Mouse (Mus musculus): ENCODE measurements around the gene Ftl1.
"Not testable (repeated sequence)": the region's sequence is repeated elsewhere in the genome, so short reads cannot be mapped to it uniquely, and the experiment has no call there.

Gene Ftl1

DNA sequence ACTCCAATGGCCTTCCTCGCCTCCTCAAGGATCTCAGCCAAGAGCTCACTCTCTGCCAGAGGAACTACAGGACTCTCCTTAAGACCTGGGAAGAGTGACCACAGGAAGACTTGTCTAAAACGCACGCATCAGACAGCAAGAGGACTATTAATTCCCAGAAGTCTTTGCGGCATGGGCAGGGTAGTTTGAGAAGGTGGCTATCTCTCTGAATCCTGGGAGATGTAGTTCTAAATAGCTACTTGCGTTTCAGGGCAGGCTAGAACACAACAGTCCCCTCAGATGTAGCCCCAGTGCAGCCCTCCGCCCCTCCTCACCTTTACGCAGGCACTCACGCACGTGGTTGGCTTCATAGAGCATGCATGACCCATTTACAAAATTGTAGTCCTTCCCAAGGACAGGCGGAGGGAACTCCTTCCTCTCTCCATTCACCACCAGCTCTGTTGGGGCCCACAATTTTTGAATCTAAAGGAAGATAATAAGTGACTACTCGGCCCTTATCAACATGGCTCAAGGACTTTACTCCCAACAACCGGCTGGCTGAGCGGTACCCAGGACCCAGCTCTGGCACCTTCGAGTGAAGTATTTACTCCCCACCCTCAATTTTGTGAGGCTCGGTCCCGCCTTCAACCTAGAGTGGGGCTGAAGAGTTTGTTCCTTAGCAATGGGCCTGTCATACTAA lies 15.7 kb upstream of the Ftl1 start:
- DNase-seq = no peak

GRCm38 (mm10) chr7:45470869-45471268 lies 11.2 kb upstream of the Ftl1 start:
- DNase-seq = no peak

DNA sequence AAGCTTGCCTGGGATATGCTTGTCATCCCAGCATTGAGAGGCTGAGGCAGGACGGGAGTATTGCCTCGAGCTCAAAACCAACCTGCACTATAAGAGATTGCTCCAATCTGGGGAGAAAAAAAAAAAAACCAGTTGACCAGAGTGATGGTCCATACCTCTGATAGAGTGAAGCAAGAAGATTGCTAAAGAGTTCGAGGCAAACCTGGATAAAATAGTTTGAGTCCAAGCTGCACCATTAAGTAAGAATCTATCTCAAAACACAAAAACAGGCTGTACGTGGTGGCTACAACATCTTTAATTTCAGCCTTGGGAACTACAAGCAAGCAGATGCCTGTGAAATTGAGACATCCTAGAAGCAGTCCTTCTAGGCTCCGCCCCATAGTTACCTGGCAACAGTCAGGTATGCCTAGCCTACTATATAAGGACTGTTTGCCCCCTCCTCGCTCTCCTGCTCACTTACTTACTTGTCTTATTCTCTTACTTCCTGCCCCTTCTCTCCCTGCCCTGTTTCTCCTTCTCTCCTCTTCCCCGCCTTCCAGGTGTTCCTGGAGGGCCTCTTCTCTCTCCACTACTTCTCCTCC lies 7.5 kb upstream of the Ftl1 start:
- no peak for DNase-seq

- peak; percentile 98 for DNase-seq
Measured at GRCm38 (mm10) chr7:45466283-45467089, 6.8 kb upstream of the Ftl1 start, which contains the start of gene Bax. Gene Bax, minus strand, starts transcription at chr7:45466898.

DNA sequence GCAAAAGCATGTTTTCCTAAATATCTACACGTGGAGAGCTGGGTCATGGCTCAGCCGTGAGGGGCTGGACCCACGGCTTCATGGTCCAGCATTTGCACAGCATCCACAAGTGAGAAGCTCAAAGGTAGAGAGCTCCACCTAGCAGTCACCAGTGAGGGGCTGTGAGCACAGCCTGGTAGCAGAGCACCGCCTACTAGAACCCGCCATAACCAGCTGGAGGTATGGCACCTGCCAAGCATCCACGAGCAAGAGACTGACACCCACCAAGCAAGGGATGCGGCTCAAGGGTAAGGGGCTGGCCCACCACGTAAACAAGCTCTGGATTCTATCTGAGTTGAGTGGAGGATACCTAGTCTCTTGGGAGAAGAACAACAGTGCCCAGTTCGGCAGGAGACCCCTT lies 5.9 kb upstream of the Ftl1 start:
- no peak for DNase-seq

DNA sequence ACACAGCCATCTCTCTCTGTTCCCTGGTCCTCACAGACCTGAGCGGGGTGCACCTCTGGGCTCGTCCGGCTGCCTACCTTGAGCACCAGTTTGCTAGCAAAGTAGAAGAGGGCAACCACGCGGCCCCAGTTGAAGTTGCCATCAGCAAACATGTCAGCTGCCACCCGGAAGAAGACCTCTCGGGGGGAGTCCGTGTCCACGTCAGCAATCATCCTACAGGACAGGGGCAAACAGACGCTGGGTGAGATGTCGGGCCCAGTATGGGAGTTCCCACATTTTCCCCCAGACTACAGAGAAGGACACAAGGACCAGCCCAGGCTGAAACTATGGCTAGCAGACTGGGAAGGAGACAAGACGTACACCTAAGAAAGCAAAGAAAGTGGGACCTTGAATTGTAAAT lies 5.4 kb upstream of the Ftl1 start:
- no peak for DNase-seq

DNA sequence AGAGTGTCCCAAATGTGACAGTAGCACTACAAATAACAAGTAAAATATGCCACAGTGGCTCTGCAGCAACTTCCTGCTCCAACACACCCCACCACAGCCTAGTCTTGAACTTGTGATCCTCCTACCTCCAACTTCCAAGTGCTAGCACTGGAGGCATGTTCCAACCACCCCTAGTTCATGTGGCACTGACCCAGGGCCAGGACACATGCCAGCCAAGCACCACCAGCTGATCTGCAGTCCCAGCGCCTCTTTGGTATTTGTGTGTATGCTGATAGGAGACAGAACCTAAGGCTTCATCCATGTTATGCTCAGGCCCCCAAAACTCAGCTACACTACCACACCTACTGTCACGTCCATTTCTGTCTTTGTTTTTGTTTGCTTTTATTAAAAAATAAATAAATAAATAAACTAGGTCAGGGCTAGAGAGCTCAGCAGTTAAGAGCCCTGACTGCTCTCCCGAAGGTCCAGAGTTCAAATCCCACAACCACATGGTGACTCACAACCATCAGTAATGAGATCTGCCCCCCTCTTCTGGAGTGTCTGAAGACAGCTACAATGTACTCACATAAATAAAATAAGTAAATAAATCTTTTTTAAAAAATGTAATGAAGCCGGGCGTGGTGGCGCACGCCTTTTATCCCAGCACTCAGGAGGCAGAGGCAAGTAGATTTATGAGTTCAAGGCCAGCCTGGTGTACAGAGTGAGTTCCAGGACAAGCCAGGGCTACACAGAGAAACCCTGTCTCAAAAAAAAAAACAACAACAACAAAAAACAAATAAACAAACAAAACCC lies 4.5 kb upstream of the Ftl1 start:
- no peak for DNase-seq

GRCm38 (mm10) chr7:45462868-45463267 lies 3.2 kb upstream of the Ftl1 start:
- DNase-seq = not testable (repeated sequence)

DNA sequence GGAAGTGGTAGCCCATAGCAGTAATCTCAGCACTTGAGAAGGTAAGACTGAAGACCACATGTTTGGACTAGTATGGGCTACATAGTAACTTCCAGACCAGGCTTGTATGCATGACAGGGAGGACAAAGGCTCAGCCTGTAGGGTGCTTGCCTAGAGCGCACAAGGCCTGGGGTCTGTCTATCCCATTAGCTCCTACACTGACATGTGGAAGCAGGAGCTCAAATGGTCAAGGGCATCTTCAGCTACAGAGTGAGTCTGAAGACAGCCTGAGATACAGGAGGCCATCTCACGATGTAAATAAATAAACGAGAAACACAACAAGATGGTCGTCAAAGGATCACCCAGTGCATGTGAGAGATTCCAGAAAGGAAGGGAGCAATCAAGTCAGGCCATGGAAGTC lies 2.6 kb upstream of the Ftl1 start:
- DNase-seq = no peak

- DNase-seq = no peak
Measured at GRCm38 (mm10) chr7:45461781-45462180, 2.1 kb upstream of the Ftl1 start.

DNA sequence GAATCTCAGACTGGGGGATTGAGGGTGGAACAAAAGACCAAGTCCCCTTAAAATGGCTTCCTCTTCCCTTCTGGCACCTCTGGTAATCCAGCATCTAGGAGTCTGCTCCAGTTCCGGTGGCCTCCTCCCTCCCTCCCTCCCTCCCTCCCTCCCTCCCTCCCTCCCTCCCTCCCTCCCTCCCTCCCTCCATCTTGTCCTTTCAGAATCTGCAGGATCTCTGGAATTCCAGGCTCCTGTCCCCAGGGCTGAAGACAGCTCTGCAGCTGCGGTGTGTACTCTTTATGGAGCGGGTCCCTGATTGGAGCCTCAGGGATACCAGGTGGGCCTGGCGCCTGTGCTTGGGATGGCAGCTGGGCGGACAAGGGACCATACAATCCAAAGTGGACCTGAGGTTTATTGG lies 1.6 kb upstream of the Ftl1 start:
- DNase-seq = no peak

DNA sequence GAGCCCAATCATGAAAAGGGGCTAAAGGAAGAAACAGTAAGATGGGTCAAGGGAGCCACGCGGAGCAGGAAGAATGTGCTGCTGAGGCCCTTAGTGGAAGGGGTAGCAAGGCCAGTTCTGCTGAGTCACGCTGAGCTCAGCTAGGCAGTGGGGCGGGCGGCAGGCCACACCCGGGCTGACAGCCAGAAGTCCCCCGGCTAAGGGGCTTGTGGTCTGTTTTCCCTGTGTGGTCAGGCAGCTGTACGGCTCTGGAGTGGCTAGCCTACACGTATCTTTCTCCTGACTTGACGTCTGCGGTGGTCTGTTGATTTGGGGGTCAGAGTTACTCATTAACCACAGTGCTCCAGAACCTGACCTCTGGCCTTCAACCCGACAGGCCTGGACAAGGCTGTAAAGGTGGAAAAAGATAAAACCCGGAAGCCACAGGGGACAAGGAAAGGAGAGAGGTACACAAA lies 1.2 kb upstream of the Ftl1 start:
- no peak for DNase-seq

- DNase-seq = no peak
Measured at GRCm38 (mm10) chr7:45460377-45460776, 693 bp upstream of the Ftl1 start.

- DNase-seq = peak; percentile 80
Measured at GRCm38 (mm10) chr7:45458748-45459563, 728 bp downstream of the Ftl1 start.

DNA sequence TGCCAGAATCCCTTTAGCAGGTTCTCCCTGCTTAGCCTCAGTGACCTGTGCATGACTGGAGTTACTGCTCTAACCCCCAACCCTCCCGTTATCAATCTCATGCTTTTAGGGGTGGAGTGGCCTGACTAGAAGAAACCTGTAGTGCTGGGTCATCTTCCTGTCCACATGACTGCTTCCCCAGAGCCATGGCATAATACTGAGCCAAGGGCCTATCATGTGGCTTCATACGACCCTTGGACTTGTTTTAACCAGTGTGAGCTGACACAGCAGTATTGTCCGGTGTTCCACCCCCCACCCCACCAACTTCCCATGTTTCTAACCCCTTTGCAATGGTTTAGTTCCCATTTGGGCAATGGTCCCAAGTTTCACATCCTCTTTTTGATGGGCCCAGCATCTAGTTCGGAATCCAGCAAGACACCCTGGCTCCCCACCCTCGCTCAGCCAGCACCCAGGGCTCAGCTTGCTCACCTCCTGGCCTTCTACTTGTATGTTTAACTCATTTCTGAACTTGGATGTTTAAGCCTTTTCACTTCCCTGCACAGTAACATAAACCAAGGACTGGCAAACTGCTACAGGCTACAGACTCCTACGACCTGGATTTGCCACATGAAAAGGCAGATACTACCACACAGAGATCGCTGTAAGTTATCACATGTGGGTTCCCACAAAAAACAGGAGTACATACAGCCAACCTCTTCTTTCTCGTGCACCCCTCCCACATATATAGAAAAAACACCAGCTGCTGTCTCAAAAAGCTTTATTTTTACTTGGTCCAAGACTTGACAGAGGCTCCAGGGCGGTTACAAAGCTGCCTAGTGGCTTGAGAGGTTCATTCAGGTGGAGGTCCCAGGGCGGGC lies 2.3 kb downstream of the Ftl1 start:
- DNase-seq = no peak

DNA sequence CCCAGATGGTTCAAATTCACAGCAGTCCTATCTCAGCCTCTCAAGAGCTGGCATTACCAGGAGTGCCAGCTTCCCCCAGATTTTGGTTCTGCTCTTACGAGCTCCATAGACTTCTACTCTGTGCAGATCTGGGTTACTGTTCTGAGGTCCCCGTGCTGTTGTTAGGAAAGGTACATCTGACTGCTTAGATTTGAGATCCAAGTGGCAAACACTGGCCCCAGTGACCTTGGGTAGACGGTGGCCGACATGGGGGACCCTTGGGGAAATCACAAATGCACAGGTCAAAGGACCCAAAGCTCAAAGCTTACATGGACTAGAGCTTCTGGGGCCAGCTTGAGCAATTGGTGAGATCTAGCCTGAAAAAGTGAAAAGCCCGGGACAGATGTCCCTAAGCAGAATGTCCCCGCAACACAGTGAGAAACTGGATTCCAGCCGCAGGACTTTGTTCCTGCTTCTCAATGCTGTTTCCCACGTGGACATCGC lies 2.9 kb downstream of the Ftl1 start:
- no peak for DNase-seq

DNA sequence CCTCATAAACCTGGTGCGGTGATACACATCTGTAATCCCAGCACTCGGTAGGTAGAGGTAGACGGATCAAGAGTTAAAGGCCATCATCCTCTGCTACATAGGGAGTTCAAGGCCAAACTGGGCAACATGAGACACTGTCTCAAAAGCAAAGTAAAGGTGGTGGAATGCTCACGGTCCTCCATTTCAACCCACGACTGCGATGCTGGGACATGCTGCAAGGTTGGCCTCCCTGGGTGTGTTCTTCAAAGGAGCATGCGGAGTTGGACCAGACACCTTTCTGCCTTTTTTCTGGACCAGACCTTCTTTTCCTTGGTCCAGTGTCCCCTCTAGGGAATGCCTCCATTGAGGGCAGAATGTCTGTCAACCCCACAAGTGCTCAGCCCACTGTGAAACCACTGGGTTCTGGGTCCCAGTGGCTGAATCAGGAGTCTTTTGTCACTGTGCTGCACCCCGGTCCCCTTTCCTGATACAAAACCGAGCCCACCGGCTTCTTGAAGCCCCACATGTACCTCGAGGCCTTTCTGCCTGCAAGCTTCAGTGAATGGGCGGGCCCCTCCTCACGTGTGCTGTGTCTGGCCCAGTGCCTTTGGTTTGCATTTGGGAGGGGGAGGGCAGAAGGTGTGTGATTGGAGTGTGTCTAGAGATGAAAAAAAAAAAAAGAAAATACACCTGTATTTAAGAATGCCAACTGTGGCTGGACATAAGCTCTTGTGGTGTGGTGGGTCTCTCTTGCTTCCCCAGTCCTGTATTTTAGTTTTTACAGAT lies 3.6 kb downstream of the Ftl1 start:
- DNase-seq = no peak

- DNase-seq = no peak
Measured at GRCm38 (mm10) chr7:45454971-45455370, 4.7 kb downstream of the Ftl1 start.

GRCm38 (mm10) chr7:45451344-45451982 lies 8.2 kb downstream of the Ftl1 start:
- peak; percentile 86 for DNase-seq

GRCm38 (mm10) chr7:45449974-45450373 lies 9.7 kb downstream of the Ftl1 start:
- DNase-seq = no peak

All from cerebellum, adult 8-10 months (tissue).